Mouse (Mus musculus) ES-E14 (cell line): ENCODE measurements around the gene Kcnt2.

Experiments used
- MAFK ChIP-seq: IDR thresholded peaks from 2 replicates; pipeline ENCODE4 v1.6.1; 2014; ENCODE audit warnings: mild to moderate bottlenecking, low read depth, low read length, inconsistent platforms; ENCODE audit not compliant: insufficient read depth
- ZNF384 ChIP-seq: IDR thresholded peaks from 2 replicates; pipeline ENCODE4 v1.6.1; 2012; ENCODE audit warnings: low read depth, low read length, inconsistent platforms

DNA sequence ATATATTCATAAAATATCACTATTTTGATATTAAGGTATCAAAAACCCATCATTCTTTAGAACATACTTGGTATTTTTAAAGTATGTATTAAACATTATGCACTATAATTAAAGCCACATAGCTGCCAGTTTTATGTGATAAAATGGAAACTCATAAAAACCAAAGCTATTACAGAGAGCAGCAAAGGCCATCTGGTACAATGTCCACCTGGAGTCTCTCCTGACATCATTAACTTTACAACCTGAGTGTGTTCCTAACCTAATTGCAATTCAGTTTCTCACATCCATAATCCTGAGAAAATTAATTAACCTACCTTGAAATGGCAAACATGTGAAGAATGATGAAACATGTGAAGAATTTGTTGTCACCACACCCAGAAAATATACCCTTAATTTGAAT lies 288.9 kb downstream of the Kcnt2 start:
- no peak for TF ChIP-seq ZNF384
- no peak for TF ChIP-seq MAFK
